Mouse (Mus musculus) T-helper 2 cell (primary cell): Measurements from ENCODE around the gene Serhl.

Source experiments
- in situ Hi-C: fragments of 300-600 bp; cut with MboI, MseI; formaldehyde crosslinking; loops from one replicate; pipeline ENCODE4 v1.15.1; 2025; ENCODE audit warnings: high pct_unique_total_duplicates

The Serhl gene

DNA sequence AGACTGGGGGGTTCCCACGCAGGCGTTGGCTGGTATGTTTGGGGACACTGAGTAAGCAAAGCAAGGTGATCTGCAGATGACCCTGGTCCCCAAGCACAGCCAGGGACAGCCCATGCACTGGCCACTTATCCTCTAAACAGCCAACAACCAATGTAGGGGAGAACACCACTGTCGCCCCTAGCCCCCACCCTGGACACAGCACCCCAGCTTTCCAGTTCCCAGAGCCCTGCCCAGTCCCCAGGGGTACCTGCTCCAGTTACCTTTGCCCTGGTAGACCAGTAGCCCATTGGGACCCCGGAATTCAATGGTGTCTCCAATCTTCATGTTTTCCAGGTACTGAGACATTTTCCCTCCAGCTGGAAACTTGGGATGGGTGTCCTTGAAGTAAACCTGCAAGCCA lies 71.3 kb downstream of the Serhl start:
- in situ Hi-C loops, result no loop called here

GRCm38 (mm10) chr15:83161062-83161748 lies 71.9 kb downstream of the Serhl start:
- in situ Hi-C loops, result no loop called here

- in situ Hi-C loops, result no loop called here
Measured at GRCm38 (mm10) chr15:83162001-83162400, 72.7 kb downstream of the Serhl start.

DNA sequence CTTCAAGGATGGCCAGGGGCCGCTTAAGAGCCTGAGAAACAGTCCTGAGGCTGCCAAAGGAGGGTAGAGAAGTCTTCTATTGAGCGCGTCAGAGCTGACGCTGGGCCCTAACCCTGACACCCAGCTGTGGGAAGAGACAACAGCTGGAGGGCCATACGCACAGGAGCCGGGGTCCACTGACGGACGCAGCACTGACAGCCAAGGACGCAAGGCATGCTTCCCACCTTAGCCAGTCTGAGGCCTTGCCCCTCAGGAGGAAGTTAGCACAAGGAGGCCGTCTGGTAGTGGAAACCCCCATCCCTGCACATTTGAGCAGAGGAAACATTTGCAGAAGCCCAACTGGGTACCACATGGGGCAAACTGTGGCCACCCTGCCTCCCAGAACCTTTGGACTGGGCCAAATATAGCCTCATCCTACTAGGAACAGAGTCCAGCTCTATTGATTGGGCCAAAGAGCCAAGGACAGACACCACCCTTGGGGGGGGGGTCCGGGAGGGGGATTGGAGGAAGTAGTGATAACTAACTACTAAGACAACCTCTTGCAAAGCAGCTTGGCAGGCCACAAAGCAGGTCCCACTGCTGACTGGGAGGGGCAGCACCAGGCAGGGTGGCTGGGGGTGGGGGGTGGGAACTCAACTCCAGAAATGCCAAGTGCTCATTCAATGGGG lies 73.6 kb downstream of the Serhl start:
- in situ Hi-C loops, result no loop called here

GRCm38 (mm10) chr15:83164971-83165471 lies 75.7 kb downstream of the Serhl start:
- in situ Hi-C loops, result no loop called here

GRCm38 (mm10) chr15:83165526-83166315 lies 76.4 kb downstream of the Serhl start:
- in situ Hi-C loops, result no loop called here
